Mouse (Mus musculus): ENCODE data around the gene Gle1.

DNA sequence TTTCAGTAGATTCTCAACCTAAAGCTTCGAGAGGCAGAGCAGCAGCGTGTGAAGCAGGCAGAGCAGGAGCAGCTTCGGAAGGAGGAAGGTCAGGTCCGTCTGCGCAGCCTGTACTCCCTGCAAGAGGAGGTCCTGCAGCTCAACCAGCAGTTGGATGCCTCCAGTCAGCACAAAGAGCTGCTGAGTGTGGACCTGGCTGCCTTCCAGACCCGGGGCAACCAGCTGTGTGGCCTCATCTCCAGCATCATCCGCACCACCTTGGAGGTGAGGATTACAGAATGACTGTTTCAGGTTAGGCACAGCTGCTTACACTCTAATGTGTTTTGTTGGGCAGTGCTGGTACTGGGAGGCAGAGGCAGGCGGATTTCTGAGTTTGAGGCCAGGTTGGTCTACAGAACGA lies 4.8 kb downstream of the Gle1 start:
- TF ChIP-seq POLR2A (IDR thresholded peaks at IDR 0.05; ENCODE audit: control insufficient read depth, extremely low read depth, insufficient read depth, low read length, poor library complexity) (no peak), CTCF (IDR thresholded peaks at IDR 0.05; ENCODE audit: borderline replicate concordance, control insufficient read depth, extremely low read depth, insufficient read depth, low read length, poor library complexity) (no peak)
